Mouse (Mus musculus): ENCODE measurements around the gene Nkiras2. TPM values are rescaled to one million over a fixed set of nuclear protein-coding genes. Genes with fewer than 3 reads are reported as not detected.

Gene Nkiras2
- total RNA-seq, 1 experiment from 2014 or later, result 14.0 TPM

Other genes with a start within 250 kb of the Nkiras2 start
- 1.9 and 2.5 TPM in 2 replicates for gene Jup, start 221.5 kb upstream of the Nkiras2 start, total RNA-seq (2017)
- gene P3h4, start 204.4 kb upstream of the Nkiras2 start, total RNA-seq (2017), result 1.1 TPM in 1 of 2 replicates, not detected in the other
- gene Fkbp10, start 203.5 kb upstream of the Nkiras2 start, total RNA-seq (2017), result not detected in 2 replicates
- gene Nt5c3b, start 177.4 kb upstream of the Nkiras2 start, total RNA-seq (2017), result 33.1 and 47.7 TPM in 2 replicates
- gene Klhl10, start 177.3 kb upstream of the Nkiras2 start, total RNA-seq (2017), result not detected in 2 replicates
- 26.0 and 30.9 TPM in 2 replicates for gene Klhl11, start 146.5 kb upstream of the Nkiras2 start, total RNA-seq (2017)
- gene Acly, start 91.2 kb upstream of the Nkiras2 start, total RNA-seq (2017), result 85.6 and 95.4 TPM in 2 replicates
- gene Ttc25, start 73.6 kb upstream of the Nkiras2 start, total RNA-seq (2017), result 0.05 TPM in 1 of 2 replicates, not detected in the other
- 34.8 and 36.4 TPM in 2 replicates for gene Cnp, start 44.3 kb upstream of the Nkiras2 start, total RNA-seq (2017)
- 91.4 and 211 TPM in 2 replicates for gene Dnajc7, start 924 bp downstream of the Nkiras2 start, total RNA-seq (2017)
- not detected in 2 replicates for gene Zfp385c, start 73.2 kb downstream of the Nkiras2 start, total RNA-seq (2017)
- gene Dhx58, start 85.0 kb downstream of the Nkiras2 start, total RNA-seq (2017), result 23.7 and 25.9 TPM in 2 replicates
- gene Kat2a, start 93.2 kb downstream of the Nkiras2 start, total RNA-seq (2017), result 30.3 and 35.3 TPM in 2 replicates
- gene Hspb9, start 94.6 kb downstream of the Nkiras2 start, total RNA-seq (2017), result 6.3 TPM in 1 of 2 replicates, not detected in the other
- 75.8 and 87.2 TPM in 2 replicates for gene Rab5c, start 119.0 kb downstream of the Nkiras2 start, total RNA-seq (2017)
- gene Kcnh4, start 140.7 kb downstream of the Nkiras2 start, total RNA-seq (2017), result not detected in 2 replicates
- gene Hcrt, start 143.7 kb downstream of the Nkiras2 start, total RNA-seq (2017), result not detected in 2 replicates
- 2.3 and 4.0 TPM in 2 replicates for gene Ghdc, start 151.7 kb downstream of the Nkiras2 start, total RNA-seq (2017)
- 49.4 and 64.4 TPM in 2 replicates for gene Stat5b, start 231.5 kb downstream of the Nkiras2 start, total RNA-seq (2017)
- 44.4 and 52.7 TPM in 2 replicates for gene Stat5a, start 240.1 kb downstream of the Nkiras2 start, total RNA-seq (2017)

Data from common myeloid progenitor, adult 5-6 weeks (primary cell).